Mouse (Mus musculus) frontal cortex, postnatal 14 days (tissue): ENCODE data around the gene Map3k10.

Experiments used
- DNase-seq, 2 experiments: peaks; one replicate each; pipeline ENCODE4 v3.0.0; 2022; ENCODE audit warnings: low spot score in 2 of 2

The Map3k10 gene

GRCm38 (mm10) chr7:27609285-27609684 lies 65.1 kb downstream of the Map3k10 start:
- no peak for DNase-seq

- DNase-seq, result no peak
These were observed 66.3 kb downstream of the Map3k10 start for GRCm38 (mm10) chr7:27608130-27608529.

- peak in 1 of 2 experiments; percentile 49 for DNase-seq
These were observed 66.8 kb downstream of the Map3k10 start for GRCm38 (mm10) chr7:27607580-27607979.

- no peak for DNase-seq
These were observed 67.7 kb downstream of the Map3k10 start for GRCm38 (mm10) chr7:27606481-27607254.
